Mouse (Mus musculus): ENCODE measurements around the gene Cdh1. TPM values are rescaled to one million over a fixed set of nuclear protein-coding genes. Genes with fewer than 3 reads are reported as not detected.
"Not testable (repeated sequence)": the region's sequence is repeated elsewhere in the genome, so short reads cannot be mapped to it uniquely, and the experiment has no call there.

The Cdh1 gene
- polyA plus RNA-seq, 1 experiment, result 1.5 TPM

DNA sequence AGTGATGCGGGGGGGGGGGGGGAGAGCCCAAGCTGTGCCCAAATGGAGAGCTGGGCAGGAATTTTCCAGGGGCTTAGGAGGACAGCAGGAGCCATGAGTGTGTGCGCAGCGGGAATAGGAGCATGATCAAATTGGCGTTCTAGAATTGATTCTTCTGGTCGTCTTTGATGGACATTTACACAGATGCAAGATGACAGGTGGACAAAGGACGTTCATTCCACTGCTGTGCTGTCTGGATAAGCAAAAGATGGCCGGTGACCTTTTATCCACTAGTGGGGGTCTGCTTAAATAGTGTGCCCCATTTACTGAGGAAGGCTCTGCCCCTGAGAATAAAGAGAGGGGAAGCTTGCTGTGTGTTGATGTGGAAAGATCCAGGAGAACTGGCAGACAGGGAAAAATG lies 34.1 kb upstream of the Cdh1 start:
- TF ChIP-seq CTCF (IDR thresholded peaks at IDR 0.05; ENCODE audit: extremely low read depth, insufficient read depth, insufficient read length, insufficient replicate concordance), result no peak
- TF ChIP-seq POLR2A (IDR thresholded peaks at IDR 0.05; ENCODE audit: low read depth, low read length), result no peak
- Histone ChIP-seq H3K36me3 (ENCODE audit: control insufficient read depth, insufficient read depth, low read length) (no peaks in the 10 kb centered on the region), H3K4me3 (ENCODE audit: extremely low read depth, insufficient read depth, insufficient read length) (no peak overlapping the region), H3K4me1 (ENCODE audit: control insufficient read depth, insufficient read depth, insufficient read length) (no peaks in the 10 kb centered on the region), H3K27ac (ENCODE audit: insufficient read depth, low read length) (no peak overlapping the region), H3K27me3 (ENCODE audit: control insufficient read depth, insufficient read depth, low read length) (no peaks in the 10 kb centered on the region)
- WGBS, result 90% methylated on average over 7 of the region's 7 CpGs
- DNase-seq (ENCODE audit: low read depth in 1 of 2, low spot score in 2 of 2), result no peak

DNA sequence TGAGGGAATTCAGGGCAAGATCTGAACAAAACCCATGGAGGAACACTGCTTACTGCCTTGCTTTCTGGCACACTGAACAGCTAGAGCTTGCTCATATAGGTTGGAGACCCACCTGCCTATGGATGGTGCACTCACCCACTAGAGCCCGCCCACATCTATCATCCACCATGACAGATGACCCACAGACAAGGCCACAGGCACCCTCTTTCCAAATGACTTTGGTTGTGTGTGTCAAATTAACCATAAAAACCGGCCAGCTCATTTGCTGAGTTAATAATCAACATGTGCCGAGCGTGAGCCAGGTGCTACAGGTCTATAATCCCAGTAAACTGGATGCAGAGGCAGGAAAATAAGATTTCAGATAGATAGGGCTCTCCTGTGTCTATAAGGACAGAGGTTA lies 32.8 kb upstream of the Cdh1 start:
- Histone ChIP-seq H3K36me3 (ENCODE audit: control insufficient read depth, insufficient read depth, low read length) (no peaks in the 10 kb centered on the region), H3K27ac (ENCODE audit: insufficient read depth, low read length) (no peak overlapping the region), H3K4me3 (ENCODE audit: extremely low read depth, insufficient read depth, insufficient read length) (no peak overlapping the region), H3K27me3 (ENCODE audit: control insufficient read depth, insufficient read depth, low read length) (no peaks in the 10 kb centered on the region), H3K4me1 (ENCODE audit: control insufficient read depth, insufficient read depth, insufficient read length) (no peaks in the 10 kb centered on the region)
- TF ChIP-seq CTCF (IDR thresholded peaks at IDR 0.05; ENCODE audit: extremely low read depth, insufficient read depth, insufficient read length, insufficient replicate concordance), result no peak
- no peak for TF ChIP-seq POLR2A (IDR thresholded peaks at IDR 0.05; ENCODE audit: low read depth, low read length)
- DNase-seq (ENCODE audit: low read depth in 1 of 2, low spot score in 2 of 2), result no peak
- 88% methylated on average over 4 of the region's 4 CpGs for WGBS

DNA sequence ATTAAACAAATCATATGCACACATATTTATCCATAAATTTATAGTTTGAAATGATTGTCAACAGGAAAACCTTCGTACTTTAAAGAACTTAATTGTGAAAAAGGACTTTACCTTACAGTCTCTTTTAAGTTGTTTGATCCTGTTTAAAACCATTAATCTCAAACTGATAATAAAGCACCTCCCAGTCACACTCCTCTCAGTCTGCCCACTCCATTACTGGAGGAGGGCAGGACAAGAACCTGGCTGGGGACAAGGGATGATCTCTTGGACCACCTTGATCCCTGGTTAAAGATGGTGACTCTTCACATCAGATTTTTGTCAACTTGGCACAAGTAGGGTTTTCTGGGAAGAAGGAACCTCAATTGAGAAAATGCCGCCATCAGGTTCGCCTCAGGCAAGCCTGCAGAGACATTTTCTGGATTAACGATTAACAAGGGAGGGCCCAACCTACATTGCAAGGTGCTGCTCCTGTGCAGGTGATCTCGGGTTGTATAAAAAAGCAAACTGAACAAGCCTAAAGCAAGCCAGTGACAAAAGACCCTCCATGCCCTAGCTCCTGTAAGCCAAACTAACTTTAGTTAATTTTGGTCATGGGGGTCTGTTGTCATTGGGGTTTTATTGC lies 31.5 kb upstream of the Cdh1 start:
- 88% methylated on average over 5 of the region's 5 CpGs for WGBS
- no peak overlapping the region for H3K27ac ChIP-seq (ENCODE audit: insufficient read depth, low read length)
- DNase-seq (ENCODE audit: low read depth in 1 of 2, low spot score in 2 of 2), result no peak

GRCm38 (mm10) chr8:106572175-106572574 lies 31.0 kb upstream of the Cdh1 start:
- not testable (repeated sequence) for H3K27me3 ChIP-seq (ENCODE audit: control insufficient read depth, insufficient read depth, low read length); H3K27ac ChIP-seq (ENCODE audit: insufficient read depth, low read length); DNase-seq (ENCODE audit: low read depth in 1 of 2, low spot score in 2 of 2); H3K36me3 ChIP-seq (ENCODE audit: control insufficient read depth, insufficient read depth, low read length); H3K4me1 ChIP-seq (ENCODE audit: control insufficient read depth, insufficient read depth, insufficient read length); H3K4me3 ChIP-seq (ENCODE audit: extremely low read depth, insufficient read depth, insufficient read length)
- WGBS, result 76% methylated on average over 1 of the region's 1 CpGs

More for the DNA sequence above, 31.5 kb upstream of the Cdh1 start:
- no peak for TF ChIP-seq CTCF (IDR thresholded peaks at IDR 0.05; ENCODE audit: extremely low read depth, insufficient read depth, insufficient read length, insufficient replicate concordance)
- no peaks in the 10 kb centered on the region for H3K27me3 ChIP-seq (ENCODE audit: control insufficient read depth, insufficient read depth, low read length)
- H3K4me1 ChIP-seq (ENCODE audit: control insufficient read depth, insufficient read depth, insufficient read length), result no peaks in the 10 kb centered on the region
- no peaks in the 10 kb centered on the region for H3K36me3 ChIP-seq (ENCODE audit: control insufficient read depth, insufficient read depth, low read length)
- H3K4me3 ChIP-seq (ENCODE audit: extremely low read depth, insufficient read depth, insufficient read length), result no peak overlapping the region

GRCm38 (mm10) chr8:106573168-106573567 lies 30.0 kb upstream of the Cdh1 start, which contains the start of gene Gm10073:
Gene Gm10073 (minus strand): TSS chr8:106573461.
- H3K27me3 ChIP-seq (ENCODE audit: control insufficient read depth, insufficient read depth, low read length); H3K4me3 ChIP-seq (ENCODE audit: extremely low read depth, insufficient read depth, insufficient read length); H3K36me3 ChIP-seq (ENCODE audit: control insufficient read depth, insufficient read depth, low read length); DNase-seq (ENCODE audit: low read depth in 1 of 2, low spot score in 2 of 2); H3K4me1 ChIP-seq (ENCODE audit: control insufficient read depth, insufficient read depth, insufficient read length); H3K27ac ChIP-seq (ENCODE audit: insufficient read depth, low read length): not testable (repeated sequence)
- WGBS, result 84% methylated on average over 20 of the region's 20 CpGs

- Histone ChIP-seq H3K4me1 (ENCODE audit: control insufficient read depth, insufficient read depth, insufficient read length) (no peaks in the 10 kb centered on the region; the same call in 1 of the 2 replicates), H3K27me3 (ENCODE audit: control insufficient read depth, insufficient read depth, low read length) (no peaks in the 10 kb centered on the region), H3K36me3 (ENCODE audit: control insufficient read depth, insufficient read depth, low read length) (no peaks in the 10 kb centered on the region), H3K4me3 (ENCODE audit: extremely low read depth, insufficient read depth, insufficient read length) (no peak overlapping the region), H3K27ac (ENCODE audit: insufficient read depth, low read length) (no peak overlapping the region)
- TF ChIP-seq POLR2A (IDR thresholded peaks at IDR 0.05; ENCODE audit: low read depth, low read length) (no peak), CTCF (IDR thresholded peaks at IDR 0.05; ENCODE audit: extremely low read depth, insufficient read depth, insufficient read length, insufficient replicate concordance) (no peak)
- 11% methylated on average over 4 of the region's 4 CpGs for WGBS
- no peak for DNase-seq (ENCODE audit: low read depth in 1 of 2, low spot score in 2 of 2)
These were observed 28.9 kb upstream of the Cdh1 start for GRCm38 (mm10) chr8:106574283-106574682.

DNA sequence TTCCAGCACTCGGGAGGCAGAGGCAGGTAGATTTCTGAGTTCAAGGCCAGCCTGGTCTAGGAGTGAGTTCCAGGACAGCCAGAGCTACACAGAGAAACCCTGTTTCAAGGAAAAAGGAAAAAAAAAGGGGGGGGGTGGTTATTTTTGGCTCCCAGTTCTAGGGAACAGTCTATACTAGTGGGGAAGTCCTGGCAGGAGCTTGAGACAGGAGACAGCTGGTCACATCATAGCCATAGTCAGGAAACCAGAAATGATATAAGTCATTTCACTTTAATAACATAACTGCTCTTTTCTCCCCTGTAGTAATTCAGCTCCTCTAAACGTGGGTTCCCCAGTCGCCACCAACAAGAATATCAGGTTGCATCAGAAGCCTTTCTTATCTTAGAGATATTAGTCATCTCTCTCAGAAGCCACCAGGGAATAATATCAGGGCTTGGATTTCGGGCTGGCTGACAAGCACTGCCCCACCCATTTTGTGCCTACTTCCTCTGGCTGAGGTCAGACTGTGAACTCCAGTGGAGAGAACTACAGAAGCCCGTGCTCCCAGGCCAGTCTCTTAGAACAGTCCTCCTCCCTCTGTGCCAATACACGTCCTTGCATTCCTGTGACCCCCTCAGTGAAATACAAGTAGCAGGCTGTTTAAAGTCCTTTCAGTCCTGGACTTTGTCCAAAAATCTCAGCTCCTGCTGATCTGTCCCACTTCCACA lies 26.1 kb upstream of the Cdh1 start:
- no peak for DNase-seq (ENCODE audit: low read depth in 1 of 2, low spot score in 2 of 2)
- TF ChIP-seq CTCF (IDR thresholded peaks at IDR 0.05; ENCODE audit: extremely low read depth, insufficient read depth, insufficient read length, insufficient replicate concordance), result no peak
- TF ChIP-seq POLR2A (IDR thresholded peaks at IDR 0.05; ENCODE audit: low read depth, low read length), result no peak
- Histone ChIP-seq H3K27ac (ENCODE audit: insufficient read depth, low read length) (no peak overlapping the region), H3K4me3 (ENCODE audit: extremely low read depth, insufficient read depth, insufficient read length) (no peak overlapping the region), H3K27me3 (ENCODE audit: control insufficient read depth, insufficient read depth, low read length) (no peaks in the 10 kb centered on the region), H3K4me1 (ENCODE audit: control insufficient read depth, insufficient read depth, insufficient read length) (no peaks in the 10 kb centered on the region; the same call in 1 of the 2 replicates), H3K36me3 (ENCODE audit: control insufficient read depth, insufficient read depth, low read length) (no peaks in the 10 kb centered on the region)
- WGBS, result 30% methylated on average over 6 of the region's 6 CpGs

Data from spleen, adult 2 months (tissue).